Mouse (Mus musculus): ENCODE measurements at regions not wholly inside any gene's neighbourhood (a gene's known extent, or its start where the extent isn't known, plus 50 kb on each side); places are given as distances from the start of the nearest gene placed in this dataset.

GRCm38 (mm10) chr1:186455177-186455660, 250.6 kb downstream of the Tgfb2 start:
- no peak for TF ChIP-seq CTCF (IDR thresholded peaks at IDR 0.05 in 2 of 3, conservative IDR thresholded peaks at IDR 0.05 in 1 of 3; ENCODE audit: control insufficient read depth in 1 of 3, insufficient read depth in 1 of 3, low read depth in 2 of 3, low read length in 3 of 3, poor library complexity in 1 of 3, severe bottlenecking in 1 of 3)
- no peak for TF ChIP-seq CHD1 (IDR thresholded peaks at IDR 0.05; ENCODE audit: low read depth, low read length)
- TF ChIP-seq UBTF (IDR thresholded peaks at IDR 0.05; ENCODE audit: borderline replicate concordance, insufficient read depth, low read depth, low read length) = no peak
- TF ChIP-seq MAFK (IDR thresholded peaks at IDR 0.05; ENCODE audit: borderline replicate concordance, low read depth, low read length) = no peak
- TF ChIP-seq NRF1 (IDR thresholded peaks at IDR 0.05; ENCODE audit: insufficient read depth, low read depth, low read length, poor library complexity, severe bottlenecking) = no peak
- TF ChIP-seq SIN3A (IDR thresholded peaks at IDR 0.05; ENCODE audit: low read length) = no peak
- no peak for TF ChIP-seq E2F4 (IDR thresholded peaks at IDR 0.05; ENCODE audit: borderline replicate concordance, low read depth, low read length)
- TF ChIP-seq ELF1 (IDR thresholded peaks at IDR 0.05; ENCODE audit: low read depth, low read length) = no peak
- TF ChIP-seq NELFE (IDR thresholded peaks at IDR 0.05; ENCODE audit: low read depth, low read length) = no peak

Measured in MEL (cell line).